ENCODE assay signal across 13 mouse cellular contexts in the genomic region with DNA sequence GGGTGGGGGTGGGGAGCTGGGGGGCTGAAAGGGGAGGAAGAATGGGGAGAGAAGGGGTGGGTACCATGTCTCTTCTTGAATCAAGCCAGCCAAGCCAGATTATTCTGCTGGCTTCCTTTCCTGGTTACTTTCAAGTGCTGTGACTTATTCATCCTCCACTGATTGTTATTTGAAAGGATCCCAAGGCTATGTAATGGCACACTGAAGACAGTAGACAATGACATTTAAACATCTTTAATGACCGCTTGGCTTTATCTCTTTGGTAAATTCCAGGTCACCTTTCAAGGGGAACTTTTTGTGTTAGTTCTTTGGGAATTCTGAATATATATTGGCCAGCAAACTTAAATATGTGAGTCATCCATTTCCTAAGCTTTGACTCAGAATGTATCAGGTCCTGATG. TPM values are rescaled to one million over a fixed set of nuclear protein-coding genes. Genes with fewer than 3 reads are reported as not detected.
DNase-seq lines count a peak whose midpoint lies in the region; ATAC-seq lines count a peak whose summit lies in the region.
"Had no signal": no experiment of that assay in that cellular context is flagged by ENCODE, and none has a peak within 500 bp of the region (broad histone marks: within the 10 kb centered on the region; RNA-seq: fewer than 3 reads in every experiment).

No protein-coding gene starts in this region.

- no peak for DNase-seq in heart, postnatal 14 days
- peak; percentile 82 for DNase-seq in midbrain, embryonic 11.5 days (ENCODE audit: low spot score, missing footprints)
- no peak for DNase-seq in midbrain, embryonic 14.5 days
- DNase-seq in cerebellum, postnatal 10 days = no peak
- DNase-seq in cerebellum, adult 11-12 months = no peak
- DNase-seq: layer of hippocampus, postnatal 36 days; thymus, postnatal 25 days had no signal

- H3K4me2 ChIP-seq in heart, embryonic 15.5 days = no peak overlapping the region
- no peak overlapping the region for H3K4me2 ChIP-seq in midbrain, embryonic 11.5 days
- no peak overlapping the region; the same call in 1 of the 2 replicates for H3K4me2 ChIP-seq in midbrain, embryonic 14.5 days (ENCODE audit: low read length)
- peak overlapping the region; percentile 90 for H3K4me2 ChIP-seq in intestine, embryonic 16.5 days (ENCODE audit: low read depth, low read length)
- H3K4me2 ChIP-seq in stomach, embryonic 16.5 days (ENCODE audit: low read depth, low read length) = peak overlapping the region; percentile 81

- no peaks in the 10 kb centered on the region for H3K36me3 ChIP-seq in heart, embryonic 15.5 days
- H3K36me3 ChIP-seq in midbrain, embryonic 11.5 days (ENCODE audit: control insufficient read depth, insufficient read depth, low read length) = no peaks in the 10 kb centered on the region
- H3K36me3 ChIP-seq in midbrain, embryonic 14.5 days (ENCODE audit: control insufficient read depth, insufficient read depth, low read length) = no peaks in the 10 kb centered on the region
- no peaks in the 10 kb centered on the region for H3K36me3 ChIP-seq in intestine, embryonic 16.5 days (ENCODE audit: control insufficient read depth, insufficient read depth, low read length)
- no peaks in the 10 kb centered on the region for H3K36me3 ChIP-seq in stomach, embryonic 16.5 days (ENCODE audit: control insufficient read depth, insufficient read depth, low read length)

- intact Hi-C loops in heart, postnatal 14 days (cut with DNase I) = no loop called here

- H3K27ac ChIP-seq in heart, embryonic 15.5 days = no peak overlapping the region
- no peak overlapping the region for H3K27ac ChIP-seq in midbrain, embryonic 11.5 days (ENCODE audit: low read depth, low read length)
- H3K27ac ChIP-seq in midbrain, embryonic 14.5 days (replicated peaks; ENCODE audit: low read depth, low read length) = no peak overlapping the region
- 0 out of 2 replicates have a peak overlapping the region, but pooled peaks have one; percentile 23 for H3K27ac ChIP-seq in intestine, embryonic 16.5 days (ENCODE audit: low read length)
- no peak overlapping the region for H3K27ac ChIP-seq in stomach, embryonic 16.5 days (ENCODE audit: low read length)
- H3K27ac ChIP-seq: macrophage had no signal

- H3K4me1 ChIP-seq in heart, embryonic 15.5 days (replicated peaks) = peaks cover 16% of the 10 kb centered on the region
- peaks cover 15% of the 10 kb centered on the region for H3K4me1 ChIP-seq in midbrain, embryonic 11.5 days (ENCODE audit: control insufficient read depth, insufficient read depth, low read length)
- peaks cover 18% of the 10 kb centered on the region; the same call in 1 of the 2 replicates for H3K4me1 ChIP-seq in midbrain, embryonic 14.5 days (ENCODE audit: control insufficient read depth, insufficient read depth, low read length)
- H3K4me1 ChIP-seq in intestine, embryonic 16.5 days (ENCODE audit: control insufficient read depth, insufficient read depth, low read length) = peaks cover 7% of the 10 kb centered on the region
- no peaks in the 10 kb centered on the region for H3K4me1 ChIP-seq in stomach, embryonic 16.5 days (ENCODE audit: control insufficient read depth, insufficient read depth, low read length)

- no peak for ATAC-seq in heart, embryonic 15.5 days (replicated peaks; ENCODE audit: insufficient number of reproducible peaks, insufficient read depth, low FRiP score, low read depth)
- no peak for ATAC-seq in midbrain, embryonic 11.5 days (ENCODE audit: low FRiP score)
- no peak for ATAC-seq in midbrain, embryonic 14.5 days (ENCODE audit: low FRiP score, low TSS enrichment)
- no peak for ATAC-seq in intestine, embryonic 16.5 days
- ATAC-seq in stomach, embryonic 16.5 days (ENCODE audit: insufficient read depth, low FRiP score) = no peak

- no peak overlapping the region for H3K9ac ChIP-seq in heart, embryonic 15.5 days
- no peak overlapping the region for H3K9ac ChIP-seq in midbrain, embryonic 11.5 days (ENCODE audit: low read length)
- H3K9ac ChIP-seq in midbrain, embryonic 14.5 days (replicated peaks; ENCODE audit: low read length) = no peak overlapping the region
- H3K9ac ChIP-seq in intestine, embryonic 16.5 days (ENCODE audit: low read depth, low read length) = no peak overlapping the region
- H3K9ac ChIP-seq in stomach, embryonic 16.5 days (ENCODE audit: low read length) = peak overlapping the region; percentile 69; the same call in 1 of the 2 replicates

- 49% methylated on average over 1 of the region's 1 CpGs for WGBS in heart, embryonic 15.5 days
- WGBS in midbrain, embryonic 11.5 days = 43% methylated on average over 1 of the region's 1 CpGs
- 32% methylated on average over 1 of the region's 1 CpGs for WGBS in midbrain, embryonic 14.5 days
- WGBS in intestine, embryonic 16.5 days = 56% methylated on average over 1 of the region's 1 CpGs
- WGBS in stomach, embryonic 16.5 days = 52% methylated on average over 1 of the region's 1 CpGs

- no peaks in the 10 kb centered on the region for H3K9me3 ChIP-seq in heart, embryonic 15.5 days (replicated peaks)
- no peaks in the 10 kb centered on the region for H3K9me3 ChIP-seq in midbrain, embryonic 11.5 days (ENCODE audit: control insufficient read depth, low read length)
- no peaks in the 10 kb centered on the region for H3K9me3 ChIP-seq in midbrain, embryonic 14.5 days (ENCODE audit: control insufficient read depth, low read length)
- H3K9me3 ChIP-seq in intestine, embryonic 16.5 days (ENCODE audit: control insufficient read depth, low read length) = no peaks in the 10 kb centered on the region
- H3K9me3 ChIP-seq in stomach, embryonic 16.5 days (replicated peaks; ENCODE audit: control insufficient read depth, low read length) = no peaks in the 10 kb centered on the region

- peak overlapping the region; percentile 61; the same call in 1 of the 2 replicates for H3K4me3 ChIP-seq in heart, embryonic 15.5 days
- H3K4me3 ChIP-seq in midbrain, embryonic 11.5 days (ENCODE audit: low read depth, low read length) = no peak overlapping the region
- no peak overlapping the region for H3K4me3 ChIP-seq in midbrain, embryonic 14.5 days (replicated peaks; ENCODE audit: low read depth, low read length)
- H3K4me3 ChIP-seq in intestine, embryonic 16.5 days (ENCODE audit: low read length) = peak overlapping the region; percentile 55
- H3K4me3 ChIP-seq in stomach, embryonic 16.5 days (replicated peaks; ENCODE audit: low read length) = peak overlapping the region; percentile 50

- peaks cover 23% of the 10 kb centered on the region; the same call in 1 of the 2 replicates for H3K27me3 ChIP-seq in heart, embryonic 15.5 days
- H3K27me3 ChIP-seq in midbrain, embryonic 11.5 days (ENCODE audit: control insufficient read depth, insufficient read depth, low read length) = peaks cover 15% of the 10 kb centered on the region
- peaks cover 16% of the 10 kb centered on the region; the same call in 1 of the 2 replicates for H3K27me3 ChIP-seq in midbrain, embryonic 14.5 days (ENCODE audit: control insufficient read depth, insufficient read depth, low read length)
- peaks cover 5% of the 10 kb centered on the region; the same call in 1 of the 2 replicates for H3K27me3 ChIP-seq in intestine, embryonic 16.5 days (replicated peaks; ENCODE audit: control insufficient read depth, insufficient read depth, low read length)
- H3K27me3 ChIP-seq in stomach, embryonic 16.5 days (ENCODE audit: control insufficient read depth, insufficient read depth, low read length) = no peaks in the 10 kb centered on the region

RNA-seq across cellular contexts. Expression of gene Fgf10, which starts 47.1 kb away (rescaled TPM):
- polyA plus RNA-seq in heart, embryonic 15.5 days (2015; fragmentation: Nextera tagmentation; extraction: Ambion mirVana) = 0.93 and 2.1 TPM in 2 replicates
- under 1 TPM; 0.37 to 0.60 TPM for total RNA-seq in heart, postnatal 14 days (2021)
- polyA plus RNA-seq in midbrain, embryonic 11.5 days (2014; fragmentation: Nextera tagmentation; extraction: Ambion mirVana) = 0.54 and 0.55 TPM in 2 replicates
- 0.73 and 0.92 TPM in 2 replicates for polyA plus RNA-seq in midbrain, embryonic 14.5 days (2014; fragmentation: Nextera tagmentation; extraction: Ambion mirVana)
- polyA plus RNA-seq in intestine, embryonic 16.5 days (2015; fragmentation: Nextera tagmentation; extraction: Ambion mirVana) = 2.0 and 2.4 TPM in 2 replicates
- 5.9 and 6.9 TPM in 2 replicates for polyA plus RNA-seq in stomach, embryonic 16.5 days (2015; fragmentation: Nextera tagmentation; extraction: Ambion mirVana)
- total RNA-seq: neutrophil, adult 5-6 weeks had no signal
- polyA plus RNA-seq: macrophage; spleen, adult 2 months had no signal

Comparison
In these comparisons a context has a peak if more than half of its experiments do, and no peak if none do; other contexts are left out.
1. H3K4me2 ChIP-seq: peak in intestine, embryonic 16.5 days (single experiment) and stomach, embryonic 16.5 days (single experiment); none in heart, embryonic 15.5 days (single experiment), midbrain, embryonic 11.5 days (single experiment) and midbrain, embryonic 14.5 days (single experiment).
2. H3K4me3 ChIP-seq: peak in heart, embryonic 15.5 days (single experiment), intestine, embryonic 16.5 days (single experiment) and stomach, embryonic 16.5 days (single experiment); none in midbrain, embryonic 11.5 days (single experiment) and midbrain, embryonic 14.5 days (single experiment).